ENCODE assay signal across 17 mouse cellular contexts in the genomic region with DNA sequence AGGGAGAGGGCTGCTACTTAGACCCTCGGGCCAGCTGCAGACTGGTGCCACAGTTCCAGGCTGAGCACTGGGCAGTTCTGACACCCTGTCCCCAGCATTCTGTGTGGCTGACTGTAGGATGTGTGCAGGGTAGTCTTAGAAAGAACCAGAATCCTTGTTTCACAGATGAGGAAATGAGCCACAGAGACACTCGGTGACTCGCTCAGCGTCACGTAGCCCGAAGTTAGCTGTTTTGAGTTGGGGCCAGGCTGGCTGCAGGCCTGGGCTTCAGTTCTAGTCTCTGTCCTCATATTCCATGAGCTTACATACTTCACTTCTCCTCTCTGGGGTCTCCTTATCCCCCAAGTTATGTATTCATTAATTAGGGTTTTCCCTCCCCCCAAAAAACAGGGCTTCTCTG. TPM values are rescaled to one million over a fixed set of nuclear protein-coding genes. Genes with fewer than 3 reads are reported as not detected.
A peak's percentile ranks its signal among the peaks of the same experiment; 100 is the strongest.
DNase-seq lines count a peak whose midpoint lies in the region; ATAC-seq and TF ChIP-seq lines count a peak whose summit lies in the region.
"Had no signal": no experiment of that assay in that cellular context is flagged by ENCODE, and none has a peak within 500 bp of the region (broad histone marks: within the 10 kb centered on the region; RNA-seq: fewer than 3 reads in every experiment).

No protein-coding gene starts in this region.

- no peak for ATAC-seq in forebrain, postnatal 0 days
- no peak for ATAC-seq in forebrain, embryonic 14.5 days
- no peak for ATAC-seq in liver, postnatal 0 days
- no peak for ATAC-seq in liver, embryonic 12.5 days
- ATAC-seq in limb, embryonic 15.5 days (ENCODE audit: insufficient number of reproducible peaks, low FRiP score, low TSS enrichment, low read depth) = no peak
- ATAC-seq: intestine, embryonic 15.5 days had no signal

- no peaks in the 10 kb centered on the region for H3K9me3 ChIP-seq in forebrain, postnatal 0 days (ENCODE audit: low read length)
- H3K9me3 ChIP-seq in forebrain, embryonic 14.5 days (replicated peaks; ENCODE audit: control insufficient read depth, low read length) = no peaks in the 10 kb centered on the region
- H3K9me3 ChIP-seq in liver, postnatal 0 days (ENCODE audit: low read length) = no peaks in the 10 kb centered on the region
- H3K9me3 ChIP-seq in liver, embryonic 12.5 days (replicated peaks) = no peaks in the 10 kb centered on the region
- H3K9me3 ChIP-seq in limb, embryonic 15.5 days = no peaks in the 10 kb centered on the region
- H3K9me3 ChIP-seq: embryonic facial prominence, embryonic 13.5 days; forebrain, embryonic 10.5 days; heart, embryonic 12.5 days; intestine, embryonic 15.5 days; lung, embryonic 15.5 days had no signal

- H3K27ac ChIP-seq in forebrain, postnatal 0 days (ENCODE audit: low read depth, low read length) = no peak overlapping the region
- no peak overlapping the region for H3K27ac ChIP-seq in forebrain, embryonic 14.5 days (ENCODE audit: low read depth, low read length)
- peak overlapping the region; percentile 48; the same call in 1 of the 2 replicates for H3K27ac ChIP-seq in liver, postnatal 0 days (ENCODE audit: low read depth)
- no peak overlapping the region for H3K27ac ChIP-seq in liver, embryonic 12.5 days
- H3K27ac ChIP-seq in limb, embryonic 15.5 days = peak overlapping the region; percentile 43
- H3K27ac ChIP-seq: embryonic facial prominence, embryonic 13.5 days; forebrain, embryonic 10.5 days; intestine, embryonic 15.5 days; lung, embryonic 15.5 days had no signal

- TF ChIP-seq EP300 in liver, postnatal 0 days (IDR thresholded peaks at IDR 0.05; ENCODE audit: low read depth) = no peak

- 0 out of 2 replicates have a peak overlapping the region, but pooled peaks have one; percentile 50 for H3K4me2 ChIP-seq in forebrain, postnatal 0 days (ENCODE audit: low read depth)
- H3K4me2 ChIP-seq in forebrain, embryonic 14.5 days (ENCODE audit: low read length) = no peak overlapping the region
- H3K4me2 ChIP-seq in liver, postnatal 0 days (ENCODE audit: low read depth, low read length) = 0 out of 2 replicates have a peak overlapping the region, but pooled peaks have one; percentile 15
- no peak overlapping the region for H3K4me2 ChIP-seq in liver, embryonic 12.5 days
- H3K4me2 ChIP-seq in limb, embryonic 15.5 days = no peak overlapping the region
- H3K4me2 ChIP-seq: embryonic facial prominence, embryonic 13.5 days; heart, embryonic 12.5 days; intestine, embryonic 15.5 days; lung, embryonic 15.5 days had no signal

- H3K4me3 ChIP-seq in forebrain, postnatal 0 days (ENCODE audit: low read depth, low read length) = no peak overlapping the region
- H3K4me3 ChIP-seq in forebrain, embryonic 14.5 days (ENCODE audit: low read depth, low read length) = no peak overlapping the region
- H3K4me3 ChIP-seq in liver, postnatal 0 days (ENCODE audit: low read depth, low read length) = no peak overlapping the region
- no peak overlapping the region for H3K4me3 ChIP-seq in liver, embryonic 12.5 days
- H3K4me3 ChIP-seq in limb, embryonic 15.5 days = no peak overlapping the region
- H3K4me3 ChIP-seq: embryonic facial prominence, embryonic 13.5 days; forebrain, embryonic 10.5 days; heart, embryonic 12.5 days; intestine, embryonic 15.5 days; lung, embryonic 15.5 days had no signal

- H3K4me1 ChIP-seq in forebrain, postnatal 0 days (ENCODE audit: insufficient read depth) = peaks cover 11% of the 10 kb centered on the region
- peaks cover 28% of the 10 kb centered on the region for H3K4me1 ChIP-seq in forebrain, embryonic 14.5 days (ENCODE audit: control insufficient read depth, insufficient read depth, low read length)
- H3K4me1 ChIP-seq in liver, postnatal 0 days (ENCODE audit: insufficient read depth) = peaks cover 5% of the 10 kb centered on the region; the same call in 1 of the 2 replicates
- peaks cover 33% of the 10 kb centered on the region for H3K4me1 ChIP-seq in liver, embryonic 12.5 days
- H3K4me1 ChIP-seq in limb, embryonic 15.5 days = peaks cover 82% of the 10 kb centered on the region

- no peak for TF ChIP-seq CTCF in forebrain, postnatal 0 days (IDR thresholded peaks at IDR 0.05; ENCODE audit: low read depth)
- no peak for TF ChIP-seq CTCF in liver, postnatal 0 days (IDR thresholded peaks at IDR 0.05; ENCODE audit: low read depth)

- no peak overlapping the region for H3K9ac ChIP-seq in forebrain, postnatal 0 days
- no peak overlapping the region for H3K9ac ChIP-seq in forebrain, embryonic 14.5 days (ENCODE audit: low read length)
- H3K9ac ChIP-seq in liver, postnatal 0 days (replicated peaks) = no peak overlapping the region
- H3K9ac ChIP-seq in liver, embryonic 12.5 days = no peak overlapping the region
- H3K9ac ChIP-seq in limb, embryonic 15.5 days = 0 out of 2 replicates have a peak overlapping the region, but pooled peaks have one; percentile 4
- H3K9ac ChIP-seq: embryonic facial prominence, embryonic 13.5 days; heart, embryonic 12.5 days; intestine, embryonic 15.5 days; lung, embryonic 15.5 days had no signal

- no peaks in the 10 kb centered on the region for H3K36me3 ChIP-seq in forebrain, postnatal 0 days (ENCODE audit: insufficient read depth)
- H3K36me3 ChIP-seq in forebrain, embryonic 14.5 days (ENCODE audit: control insufficient read depth, insufficient read depth, low read length) = no peaks in the 10 kb centered on the region
- no peaks in the 10 kb centered on the region for H3K36me3 ChIP-seq in liver, postnatal 0 days (replicated peaks; ENCODE audit: insufficient read depth, low read length)
- no peaks in the 10 kb centered on the region for H3K36me3 ChIP-seq in liver, embryonic 12.5 days
- no peaks in the 10 kb centered on the region for H3K36me3 ChIP-seq in limb, embryonic 15.5 days
- H3K36me3 ChIP-seq: embryonic facial prominence, embryonic 13.5 days; forebrain, embryonic 10.5 days; heart, embryonic 12.5 days; intestine, embryonic 15.5 days; lung, embryonic 15.5 days had no signal

- WGBS in forebrain, postnatal 0 days = 75% methylated on average over 6 of the region's 6 CpGs
- WGBS in forebrain, embryonic 14.5 days = 79% methylated on average over 6 of the region's 6 CpGs
- WGBS in liver, postnatal 0 days (ENCODE audit: insufficient replicate concordance) = 79% methylated on average over 6 of the region's 6 CpGs
- 77% methylated on average over 6 of the region's 6 CpGs for WGBS in liver, embryonic 12.5 days (ENCODE audit: insufficient replicate concordance)
- 72% methylated on average over 6 of the region's 6 CpGs for WGBS in limb, embryonic 15.5 days

- no peak for DNase-seq in forebrain, postnatal 0 days
- DNase-seq in forebrain, embryonic 14.5 days (ENCODE audit: low spot score) = no peak
- no peak for DNase-seq in liver, postnatal 0 days
- DNase-seq in NIH3T3 (ENCODE audit: low read depth) = peak; percentile 66
- no peak for DNase-seq in kidney, postnatal 36 days
- no peak for DNase-seq in kidney, postnatal 25 days
- DNase-seq: liver; retina, postnatal 1 day; right cerebral cortex, postnatal 4 days; thymus, postnatal 4 days had no signal

- H3K27me3 ChIP-seq in forebrain, postnatal 0 days (ENCODE audit: insufficient read depth, low read length) = no peaks in the 10 kb centered on the region
- 0 out of 2 replicates have a peak, but pooled peaks cover 4% of the 10 kb centered on the region for H3K27me3 ChIP-seq in forebrain, embryonic 14.5 days (replicated peaks; ENCODE audit: control insufficient read depth, insufficient read depth, low read length)
- peaks cover 28% of the 10 kb centered on the region for H3K27me3 ChIP-seq in liver, postnatal 0 days (ENCODE audit: insufficient read depth, low read length)
- H3K27me3 ChIP-seq in liver, embryonic 12.5 days (replicated peaks) = peaks cover 66% of the 10 kb centered on the region
- H3K27me3 ChIP-seq in limb, embryonic 15.5 days = no peaks in the 10 kb centered on the region
- H3K27me3 ChIP-seq: embryonic facial prominence, embryonic 13.5 days; lung, embryonic 15.5 days had no signal

RNA-seq across cellular contexts. Expression of a gene that starts 3.6 kb away (rescaled TPM):
- total RNA-seq in forebrain, postnatal 0 days (2014; rRNA removed) = 318 and 421 TPM in 2 replicates
- polyA plus RNA-seq in forebrain, postnatal 0 days (2015; fragmentation: Nextera tagmentation; extraction: Ambion mirVana) = 159 and 204 TPM in 2 replicates
- polyA plus RNA-seq in forebrain, embryonic 14.5 days (2014; fragmentation: Nextera tagmentation; extraction: Ambion mirVana) = 47.6 and 61.2 TPM in 2 replicates
- 8.7 TPM in 2 replicates for polyA plus RNA-seq in liver, postnatal 0 days (2015; fragmentation: Nextera tagmentation; extraction: Ambion mirVana)
- polyA plus RNA-seq in liver, embryonic 12.5 days (2016; fragmentation: Nextera tagmentation; extraction: Ambion mirVana) = 8.0 and 9.8 TPM in 2 replicates
- 34.9 and 39.4 TPM in 2 replicates for polyA plus RNA-seq in limb, embryonic 15.5 days (2015; fragmentation: Nextera tagmentation; extraction: Ambion mirVana)

Comparison
In these comparisons a context has a peak if more than half of its experiments do, and no peak if none do; other contexts are left out.
1. H3K27ac ChIP-seq: peak in liver, postnatal 0 days (single experiment) and limb, embryonic 15.5 days (single experiment); none in forebrain, postnatal 0 days (single experiment), forebrain, embryonic 14.5 days (single experiment) and liver, embryonic 12.5 days (single experiment).
2. H3K4me2 ChIP-seq: peak in forebrain, postnatal 0 days (single experiment) and liver, postnatal 0 days (single experiment); none in forebrain, embryonic 14.5 days (single experiment), liver, embryonic 12.5 days (single experiment) and limb, embryonic 15.5 days (single experiment).